Mouse (Mus musculus) liver, postnatal 0 days (tissue): ENCODE data around the gene Clic4. TPM values are rescaled to one million over a fixed set of nuclear protein-coding genes. Genes with fewer than 3 reads are reported as not detected.

Experiments used
- ATAC-seq: fragments of 200-750 bp; cut with Nextera tagmentation; 2 replicates; pipeline ENCODE4 v1.8.0; 2017; ENCODE audit warnings: mild to moderate bottlenecking, moderate library complexity
- DNase-seq: peaks from one replicate; pipeline ENCODE4 v3.0.0-alpha.2; 2016
- H3K27ac ChIP-seq: fragments of 300-500 bp; sonication (generic); 2 replicates; pipeline ENCODE4 v1.5.1; 2014; ENCODE audit warnings: antibody characterized with exemption, moderate library complexity, mild to moderate bottlenecking, low read depth
- H3K27me3 ChIP-seq: fragments of 300-500 bp; sonication (generic); 2 replicates; pipeline ENCODE4 v1.6.1; 2014; ENCODE audit warnings: low read length, control low read depth, mixed read lengths; ENCODE audit not compliant: insufficient read depth
- H3K36me3 ChIP-seq: fragments of 300-500 bp; sonication (generic); replicated peaks from 2 replicates; pipeline ENCODE4 v1.6.1; 2014; ENCODE audit warnings: mild to moderate bottlenecking, control low read depth, low read length, moderate library complexity, mixed read lengths; ENCODE audit not compliant: insufficient read depth
- H3K4me1 ChIP-seq: fragments of 300-500 bp; sonication (generic); 2 replicates; pipeline ENCODE4 v1.6.1; 2014; ENCODE audit warnings: antibody characterized with exemption, mild to moderate bottlenecking, control low read depth; ENCODE audit not compliant: insufficient read depth
- H3K4me2 ChIP-seq: fragments of 300-500 bp; sonication (generic); 2 replicates; pipeline ENCODE4 v1.6.1; 2014; ENCODE audit warnings: low read depth, mild to moderate bottlenecking, low read length, moderate library complexity, mixed read lengths
- H3K4me3 ChIP-seq: fragments of 300-500 bp; sonication (generic); 2 replicates; pipeline ENCODE4 v1.5.1; 2014; ENCODE audit warnings: low read depth, low read length
- H3K9ac ChIP-seq: fragments of 300-500 bp; sonication (generic); replicated peaks from 2 replicates; pipeline ENCODE4 v1.6.1; 2014; ENCODE audit warnings: mild to moderate bottlenecking, moderate library complexity
- H3K9me3 ChIP-seq: fragments of 300-500 bp; sonication (generic); 2 replicates; pipeline ENCODE4 v1.6.1; 2016; ENCODE audit warnings: mild to moderate bottlenecking, control low read depth, low read length, mixed read lengths
- CTCF ChIP-seq: sonication (generic); IDR thresholded peaks from 2 replicates; pipeline ENCODE4 v1.5.1; 2016; ENCODE audit warnings: antibody characterized with exemption, low read depth
- EP300 ChIP-seq: IDR thresholded peaks from 2 replicates; pipeline ENCODE4 v1.6.1; 2016; ENCODE audit warnings: antibody characterized with exemption, low read depth, mild to moderate bottlenecking
- WGBS: fragments of 180-500 bp; shearing (Covaris S2); extraction: QIAGEN DNeasy Blood & Tissue Kit; methylation state at CpG from one replicate; pipeline ENCODE4 v1.1.7; 2014; ENCODE audit not compliant: insufficient replicate concordance; 5-methylcytosine and 5-hydroxymethylcytosine counted together
- polyA plus RNA-seq: library from polyadenylated mRNA; unstranded; fragments of >200 nt; fragmentation: Nextera tagmentation; extraction: Ambion mirVana; gene quantifications from 2 replicates; pipeline ENCODE4 v1.2.1, GENCODE M21; 2015

Gene Clic4
- polyA plus RNA-seq, 1 experiment from 2014 or later = 64.6 TPM

DNA sequence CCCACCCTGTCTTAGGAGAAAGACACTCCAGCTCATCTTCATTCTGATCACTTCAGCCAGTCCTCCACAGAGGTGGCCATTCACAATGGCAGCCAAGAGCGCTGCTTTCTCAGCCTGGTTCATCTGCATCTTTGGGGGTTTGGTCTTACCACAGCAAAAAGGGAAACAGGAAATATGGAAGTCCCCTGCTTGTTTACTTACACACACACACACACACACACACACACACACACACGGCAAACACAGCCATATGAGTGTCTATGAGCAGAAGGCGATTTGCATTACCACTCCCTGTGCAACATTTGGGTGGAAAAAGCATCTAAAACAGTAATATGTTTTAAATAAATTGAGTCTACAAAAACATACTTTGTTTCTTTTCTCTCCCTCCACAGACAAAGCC lies 32.3 kb downstream of the Clic4 start:
- Histone ChIP-seq H3K4me1 (peaks cover 69% of the 10 kb centered on the region), H3K4me3 (no peak overlapping the region), H3K9me3 (no peaks in the 10 kb centered on the region), H3K27ac (peak overlapping the region; percentile 83), H3K36me3 (peaks cover 4% of the 10 kb centered on the region), H3K4me2 (peak overlapping the region; percentile 39), H3K9ac (no peak overlapping the region), H3K27me3 (no peaks in the 10 kb centered on the region)
- TF ChIP-seq EP300 (no peak), CTCF (no peak)
- DNase-seq (no peak), ATAC-seq (no peak)
- WGBS = 52% methylated on average over 3 of the region's 3 CpGs

DNA sequence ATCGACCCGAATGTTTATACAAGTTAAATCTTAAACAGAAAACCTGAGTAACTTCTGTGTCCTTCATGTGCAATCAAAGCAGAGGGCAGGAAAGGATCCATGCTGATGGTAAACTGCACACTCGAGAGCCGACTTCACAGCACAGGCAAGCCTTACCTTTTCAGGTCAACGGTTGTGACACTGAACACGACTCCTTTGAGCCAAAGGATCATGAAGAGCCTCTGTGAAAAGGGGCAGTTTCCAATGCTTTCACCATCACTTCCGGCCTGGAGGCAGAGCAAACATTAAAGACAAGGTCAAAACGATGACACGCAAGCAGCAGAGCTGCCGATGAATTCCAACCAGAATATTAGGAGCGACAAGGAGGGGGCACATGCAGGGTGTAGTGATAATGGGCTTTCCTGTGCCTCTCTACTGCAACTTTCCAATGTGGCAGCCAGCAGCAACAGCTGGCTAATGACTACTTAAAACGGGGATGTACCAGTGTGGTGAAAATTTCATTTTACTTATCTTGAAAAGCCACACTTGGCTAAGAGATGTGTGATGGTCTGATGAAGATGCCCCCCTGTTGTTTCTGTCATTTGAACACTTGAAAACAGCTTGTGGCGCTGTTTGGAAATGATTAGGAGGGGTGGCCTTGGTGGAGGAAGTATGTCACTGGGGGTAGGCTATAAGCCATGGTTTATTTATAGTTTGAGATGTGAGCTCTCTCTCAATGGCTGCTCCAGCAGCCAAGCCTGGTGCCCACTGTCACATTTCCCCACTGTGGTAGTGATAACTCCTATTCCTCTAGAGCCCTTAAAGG lies 33.7 kb downstream of the Clic4 start:
- ATAC-seq (peak; percentile 73), DNase-seq (peak; percentile 49)
- Histone ChIP-seq H3K9ac (peak overlapping the region; percentile 13; the same call in 1 of the 2 replicates), H3K27me3 (no peaks in the 10 kb centered on the region), H3K27ac (peak overlapping the region; percentile 89), H3K4me3 (no peak overlapping the region), H3K4me2 (peak overlapping the region; percentile 29), H3K9me3 (no peaks in the 10 kb centered on the region), H3K4me1 (peaks cover 59% of the 10 kb centered on the region), H3K36me3 (peaks cover 7% of the 10 kb centered on the region)
- WGBS = 33% methylated on average over 13 of the region's 13 CpGs
- TF ChIP-seq CTCF (0 out of 2 replicates have a peak, but pooled peaks have one; percentile 2), EP300 (peak; percentile 89)

DNA sequence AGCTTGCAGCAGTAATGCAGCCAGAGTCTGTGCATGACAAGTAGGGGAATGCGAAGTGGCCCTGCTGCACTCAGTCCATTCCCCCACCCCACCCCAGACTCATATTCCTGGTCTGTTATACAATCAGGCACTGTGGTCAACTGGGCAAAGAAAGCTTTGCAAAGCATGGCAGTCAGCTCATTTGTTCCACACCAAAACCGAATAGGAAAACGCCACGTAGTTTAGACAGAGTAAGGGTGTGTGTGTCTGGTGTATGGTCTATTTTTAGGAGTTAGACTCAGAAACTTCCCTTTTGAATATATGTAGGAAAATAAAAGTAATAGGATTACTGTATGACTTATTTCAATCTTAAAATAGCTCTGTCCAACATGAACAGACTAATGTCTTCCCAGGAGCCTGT lies 36.0 kb downstream of the Clic4 start:
- Histone ChIP-seq H3K4me3 (no peak overlapping the region), H3K36me3 (peaks cover 10% of the 10 kb centered on the region), H3K9ac (no peak overlapping the region), H3K4me1 (peaks cover 48% of the 10 kb centered on the region), H3K27ac (no peak overlapping the region), H3K4me2 (no peak overlapping the region), H3K27me3 (no peaks in the 10 kb centered on the region), H3K9me3 (no peaks in the 10 kb centered on the region)
- WGBS = 76% methylated on average over 4 of the region's 4 CpGs
- ATAC-seq (no peak), DNase-seq (no peak)
- TF ChIP-seq EP300 (no peak), CTCF (no peak)

DNA sequence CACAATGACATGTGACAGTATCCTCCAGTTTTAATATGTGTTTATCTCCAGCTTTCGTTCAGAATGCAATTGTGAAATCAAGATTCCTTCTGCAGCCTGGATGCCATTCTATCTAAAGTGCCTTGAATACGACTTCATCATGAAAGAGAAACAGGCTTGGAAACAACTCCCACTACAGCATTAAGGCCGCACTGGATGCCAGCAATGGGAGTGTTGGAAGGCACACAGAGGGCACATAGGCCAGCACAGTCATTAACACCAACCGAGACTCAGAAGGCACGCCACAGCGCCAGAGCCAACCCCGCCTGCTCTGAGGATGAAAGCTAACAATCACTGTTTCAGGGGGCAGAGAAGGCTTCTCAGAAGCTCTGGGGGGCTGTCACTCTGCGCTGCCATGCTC lies 37.1 kb downstream of the Clic4 start:
- H3K27ac ChIP-seq = no peak overlapping the region
- peaks cover 38% of the 10 kb centered on the region for H3K4me1 ChIP-seq
- no peaks in the 10 kb centered on the region for H3K27me3 ChIP-seq
- no peak overlapping the region for H3K4me2 ChIP-seq
- H3K36me3 ChIP-seq = peaks cover 10% of the 10 kb centered on the region
- no peak for TF ChIP-seq CTCF
- no peak for TF ChIP-seq EP300
- DNase-seq (no peak), ATAC-seq (no peak)
- WGBS = 80% methylated on average over 8 of the region's 8 CpGs
- no peak overlapping the region for H3K9ac ChIP-seq
- H3K9me3 ChIP-seq = no peaks in the 10 kb centered on the region
- no peak overlapping the region for H3K4me3 ChIP-seq

DNA sequence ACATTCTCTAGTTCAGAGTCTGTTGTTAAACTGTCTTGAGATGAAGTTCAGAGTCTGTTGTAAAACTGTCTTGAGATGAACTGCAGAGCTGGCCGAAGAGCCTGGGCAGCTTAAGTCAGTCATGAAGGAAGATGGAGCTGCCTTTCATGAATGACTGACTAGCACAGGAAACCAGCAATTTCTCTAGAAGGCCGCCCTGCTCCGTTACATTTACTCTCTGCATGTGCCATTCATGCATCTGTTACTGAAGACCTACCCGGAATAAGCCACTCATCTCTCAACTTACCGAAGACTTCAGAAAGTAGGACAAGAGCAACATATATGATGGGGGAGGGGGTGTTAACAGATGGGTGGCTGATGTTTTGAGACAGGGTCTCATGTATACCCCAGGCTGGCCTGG lies 40.1 kb downstream of the Clic4 start:
- Histone ChIP-seq H3K27me3 (no peaks in the 10 kb centered on the region), H3K9me3 (no peaks in the 10 kb centered on the region), H3K27ac (no peak overlapping the region), H3K4me2 (no peak overlapping the region), H3K9ac (no peak overlapping the region), H3K4me1 (peaks cover 15% of the 10 kb centered on the region), H3K36me3 (peaks cover 10% of the 10 kb centered on the region), H3K4me3 (no peak overlapping the region)
- ATAC-seq = no peak
- WGBS = 82% methylated on average over 5 of the region's 5 CpGs
- TF ChIP-seq CTCF (no peak), EP300 (no peak)
- DNase-seq = no peak

DNA sequence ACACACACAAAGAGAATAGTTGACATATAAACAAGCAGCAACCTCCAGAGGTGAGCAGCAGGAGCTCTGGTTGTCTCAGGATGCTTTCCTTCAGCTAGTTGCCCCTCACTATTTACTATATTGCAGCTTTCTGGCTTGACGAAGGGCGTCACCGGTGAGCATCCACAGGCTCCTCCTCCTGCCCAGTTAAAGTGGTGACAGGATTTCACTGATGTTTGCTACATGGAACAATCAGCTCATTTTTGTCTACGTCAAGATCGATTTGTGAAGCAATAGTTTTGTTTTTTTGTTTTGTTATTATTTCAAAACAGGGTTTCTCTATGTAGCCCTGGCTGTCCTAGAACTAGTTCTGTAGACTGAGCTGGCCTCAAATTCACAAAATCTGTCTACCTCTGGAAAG lies 41.1 kb downstream of the Clic4 start:
- 84% methylated on average over 5 of the region's 5 CpGs for WGBS
- Histone ChIP-seq H3K9ac (no peak overlapping the region), H3K4me3 (no peak overlapping the region), H3K27ac (no peak overlapping the region), H3K27me3 (no peaks in the 10 kb centered on the region), H3K4me2 (no peak overlapping the region), H3K4me1 (peaks cover 18% of the 10 kb centered on the region), H3K9me3 (no peaks in the 10 kb centered on the region), H3K36me3 (peaks cover 10% of the 10 kb centered on the region; the same call in 1 of the 2 replicates)
- TF ChIP-seq EP300 = no peak
- no peak for TF ChIP-seq CTCF
- DNase-seq = no peak
- no peak for ATAC-seq
